Mouse (Mus musculus): Measurements from ENCODE around the gene Il4.

The Il4 gene

DNA sequence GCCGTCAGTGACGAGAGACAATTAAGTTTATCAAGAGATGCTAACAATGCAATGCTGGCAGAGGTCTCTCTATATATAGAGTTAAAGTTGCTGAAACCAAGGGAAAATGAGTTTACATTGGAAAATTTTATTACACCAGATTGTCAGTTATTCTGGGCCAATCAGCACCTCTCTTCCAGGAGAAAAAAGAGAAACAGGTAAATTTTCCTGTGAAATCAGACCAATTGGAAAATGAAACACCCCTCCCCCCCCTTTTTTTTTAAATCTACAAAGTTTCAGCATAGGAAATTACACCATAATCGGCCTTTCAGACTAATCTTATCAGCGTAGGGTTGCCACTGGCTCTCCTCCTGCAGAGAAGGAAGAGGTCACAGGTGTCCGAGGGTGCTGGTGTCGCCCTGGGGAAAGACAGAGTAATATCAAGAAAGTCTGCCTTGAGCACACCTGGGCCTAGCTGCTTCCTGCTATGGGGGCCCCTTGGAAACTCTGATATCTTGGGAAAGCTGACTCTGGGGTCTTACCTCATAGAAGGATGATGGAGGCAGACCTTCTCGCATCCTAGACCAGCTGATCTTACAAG lies at the start of gene Il4:
Il4 (minus strand) TSS at position 51 of the 580 bp plus-strand sequence.
- no peak for DNase-seq (ENCODE audit: low spot score in 2 of 2)

DNA sequence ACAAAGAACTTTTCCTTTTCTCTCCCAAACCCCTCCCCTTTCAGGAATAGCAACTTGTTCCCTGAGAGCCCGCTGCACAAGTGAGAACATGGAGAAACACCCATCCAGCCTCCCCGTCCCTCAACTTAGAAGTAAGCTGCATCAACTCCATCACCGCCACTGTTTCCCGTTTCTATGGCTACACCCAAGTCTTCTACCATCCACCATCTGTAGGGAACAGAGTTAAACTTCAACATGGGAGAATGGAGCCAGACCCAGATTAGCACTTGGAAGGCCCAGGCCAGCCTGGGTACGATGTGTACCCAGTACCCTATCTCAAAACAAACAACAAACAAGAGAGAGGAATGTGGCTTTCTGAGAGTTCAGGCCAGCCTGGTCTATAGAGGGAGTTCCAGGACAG lies 45.6 kb upstream of the Il4 start:
- no peak for DNase-seq (ENCODE audit: low spot score in 2 of 2)

DNA sequence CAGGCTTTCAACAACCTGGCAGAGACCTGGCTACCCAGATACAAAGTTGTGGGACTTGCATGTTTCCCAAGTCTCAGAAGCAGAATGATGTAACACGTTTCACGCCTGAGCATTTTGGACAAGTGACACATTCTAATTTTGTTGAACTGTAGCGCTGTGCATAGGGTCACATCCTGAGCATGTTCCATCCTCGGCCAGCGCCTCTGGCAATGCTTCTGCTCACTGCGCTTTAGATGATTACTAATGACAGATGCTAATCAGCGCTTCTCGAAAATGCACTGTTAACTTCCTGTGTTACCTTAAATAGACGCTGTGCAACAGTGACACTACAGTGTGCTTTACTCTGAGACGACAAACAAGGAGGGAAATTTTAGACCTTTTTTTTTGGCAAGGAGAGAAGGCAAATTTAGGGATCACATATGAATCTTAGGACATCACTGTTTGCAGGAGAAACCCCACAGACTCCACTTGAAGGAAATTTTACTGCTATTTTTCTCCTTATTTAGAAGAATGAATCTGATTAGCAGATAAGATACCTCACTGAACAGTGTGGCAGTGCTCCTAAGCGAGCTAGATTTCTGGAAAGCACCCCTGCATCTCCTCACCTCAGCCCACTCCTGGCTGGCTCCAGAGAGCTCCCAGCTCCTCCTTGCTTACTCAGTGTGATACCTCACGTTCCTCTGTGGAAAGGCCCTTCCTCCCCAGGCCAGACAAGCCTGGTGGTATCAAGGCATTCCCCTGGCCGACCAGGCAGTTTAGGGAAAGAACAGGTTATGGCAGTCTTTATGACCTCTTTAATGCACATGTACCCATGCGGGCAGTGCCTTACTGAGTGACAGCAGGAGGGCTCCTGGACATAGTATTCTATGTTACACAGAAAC lies 44.6 kb upstream of the Il4 start:
- DNase-seq (ENCODE audit: low spot score in 2 of 2), result no peak

DNA sequence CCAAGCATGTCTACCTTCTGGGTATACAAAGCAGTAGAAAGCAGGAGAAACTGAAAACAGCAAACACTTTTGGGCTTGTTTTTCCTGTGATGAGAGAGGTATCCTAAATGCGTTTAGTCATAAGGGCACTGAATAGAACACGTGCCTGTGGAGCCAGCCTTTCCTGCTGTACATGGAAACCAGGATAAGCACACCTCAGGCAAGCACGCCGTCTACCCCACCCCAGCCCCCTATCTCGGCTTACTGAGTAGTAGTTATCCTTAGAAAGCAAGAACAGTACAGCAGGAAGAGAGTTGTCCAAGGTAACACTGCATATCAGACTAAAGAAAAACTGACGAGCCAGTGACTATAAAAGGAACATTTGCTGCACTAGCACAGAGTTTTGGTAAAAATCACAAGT lies 39.4 kb upstream of the Il4 start:
- no peak for DNase-seq (ENCODE audit: low spot score in 2 of 2)

GRCm38 (mm10) chr11:53657381-53657780 lies 38.9 kb upstream of the Il4 start:
- DNase-seq (ENCODE audit: low spot score in 2 of 2), result no peak

DNA sequence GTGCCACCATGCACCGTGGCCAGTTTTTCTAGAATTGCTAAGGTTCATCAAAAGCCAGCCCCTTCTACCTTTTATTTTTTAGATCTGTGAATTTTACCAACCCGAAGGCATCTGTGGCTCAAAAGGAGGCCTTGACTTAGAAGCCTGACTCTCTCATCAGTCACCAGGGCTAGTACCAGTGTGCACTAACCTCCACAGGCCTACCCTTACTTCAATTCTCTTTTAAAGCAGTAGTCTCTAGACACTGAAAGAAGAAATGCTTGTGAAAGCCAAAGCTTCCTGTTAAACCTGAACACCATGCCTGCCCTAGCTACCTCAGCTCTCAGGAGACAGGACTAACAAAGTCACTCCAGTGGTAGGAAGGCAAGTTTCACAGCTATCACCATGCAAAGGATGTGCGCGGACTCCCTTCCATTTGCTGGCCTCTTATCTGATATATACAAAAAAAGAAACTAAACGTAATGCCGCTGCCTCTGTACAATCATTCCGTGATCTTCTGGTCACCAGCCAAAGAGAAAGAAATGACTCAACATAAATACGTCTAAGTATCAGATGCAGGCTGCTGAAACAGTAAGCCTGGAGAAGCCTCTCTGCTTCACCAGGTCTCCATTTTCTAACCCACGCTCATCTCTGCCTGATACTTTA lies 38.2 kb upstream of the Il4 start:
- DNase-seq (ENCODE audit: low spot score in 2 of 2), result no peak

DNA sequence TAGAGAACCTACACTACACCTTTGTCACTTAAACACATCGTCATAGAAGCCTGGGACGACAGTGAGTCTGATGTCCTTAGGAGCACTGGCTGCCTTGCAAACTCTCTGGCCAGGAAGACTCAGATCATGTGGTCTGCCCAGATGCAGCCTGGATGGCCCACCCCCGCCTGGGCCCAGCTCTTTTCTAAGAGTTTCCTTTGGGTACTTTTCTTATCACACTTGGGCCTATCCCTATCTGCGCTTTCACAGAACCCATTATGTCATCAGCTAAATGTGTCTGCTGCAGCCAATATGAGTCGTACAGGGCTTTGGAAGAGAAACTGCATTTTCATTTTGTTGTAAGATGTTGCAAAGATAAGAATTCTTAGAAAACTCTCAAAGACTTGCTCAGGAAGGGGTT lies 36.6 kb upstream of the Il4 start:
- no peak for DNase-seq (ENCODE audit: low spot score in 2 of 2)

- no peak for DNase-seq (ENCODE audit: low spot score in 2 of 2)
Measured at GRCm38 (mm10) chr11:53652427-53652826, 34.0 kb upstream of the Il4 start.

DNA sequence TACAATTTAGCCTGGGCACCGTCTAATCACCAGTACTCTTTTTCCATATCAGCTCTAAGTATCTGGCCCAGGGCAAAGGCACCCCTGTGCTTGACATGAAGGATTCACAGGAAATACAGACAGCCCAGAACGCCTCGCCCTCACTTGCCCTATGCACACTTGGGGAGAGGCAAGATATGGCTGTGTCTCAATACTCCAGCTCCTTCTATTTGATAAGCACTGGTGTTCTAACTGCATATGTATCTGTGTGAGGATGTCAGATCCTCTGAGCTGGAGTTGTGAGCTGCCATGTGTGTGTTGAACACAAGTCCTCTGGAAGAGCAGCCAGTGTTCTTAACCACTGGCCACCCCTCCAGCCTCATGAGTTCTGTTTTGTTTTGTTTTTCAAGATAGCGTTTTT lies 33.0 kb upstream of the Il4 start:
- no peak for DNase-seq (ENCODE audit: low spot score in 2 of 2)

- DNase-seq (ENCODE audit: low spot score in 2 of 2), result no peak
Measured at GRCm38 (mm10) chr11:53644017-53644416, 25.5 kb upstream of the Il4 start.

GRCm38 (mm10) chr11:53642744-53643279 lies 24.3 kb upstream of the Il4 start:
- DNase-seq (ENCODE audit: low spot score in 2 of 2), result no peak

- no peak for DNase-seq (ENCODE audit: low spot score in 2 of 2)
Measured at GRCm38 (mm10) chr11:53637803-53638260, 19.4 kb upstream of the Il4 start.

GRCm38 (mm10) chr11:53637046-53637802 lies 18.8 kb upstream of the Il4 start:
- DNase-seq (ENCODE audit: low spot score in 2 of 2), result no peak

DNA sequence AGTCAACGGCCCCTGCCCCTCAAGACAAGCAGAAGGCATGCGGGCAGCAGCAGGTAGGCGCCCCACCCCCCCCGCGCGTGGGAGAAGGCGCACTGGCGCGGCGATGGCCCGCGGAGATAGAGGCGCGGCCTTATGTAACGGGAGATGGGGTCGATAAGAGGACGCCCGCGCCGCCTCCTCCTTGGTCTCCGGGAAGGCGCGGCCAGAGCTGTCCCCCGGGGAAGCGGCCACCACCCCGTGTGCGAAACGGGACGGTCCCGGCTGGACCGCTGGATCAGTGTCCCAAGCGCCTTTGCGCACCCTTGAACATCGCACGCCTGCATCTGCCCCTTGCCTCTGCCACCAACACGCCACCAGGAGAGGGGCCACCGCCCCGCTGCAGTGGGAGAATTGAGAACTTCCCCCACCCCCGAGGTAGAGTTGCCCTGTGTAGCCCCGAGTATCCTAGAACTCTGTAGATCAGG lies 17.7 kb upstream of the Il4 start:
- DNase-seq (ENCODE audit: low spot score in 2 of 2), result no peak

- DNase-seq (ENCODE audit: low spot score in 2 of 2), result no peak
Measured at GRCm38 (mm10) chr11:53635590-53636182, 17.2 kb upstream of the Il4 start.

GRCm38 (mm10) chr11:53634556-53634955 lies 16.1 kb upstream of the Il4 start, which contains the start of gene Il13:
Gene Il13, minus strand, starts transcription at chr11:53634702.
- no peak for DNase-seq (ENCODE audit: low spot score in 2 of 2)

GRCm38 (mm10) chr11:53633644-53634043 lies 15.2 kb upstream of the Il4 start:
- DNase-seq (ENCODE audit: low spot score in 2 of 2), result no peak

- no peak for DNase-seq (ENCODE audit: low spot score in 2 of 2)
Measured at GRCm38 (mm10) chr11:53632122-53632733, 13.8 kb upstream of the Il4 start.

DNA sequence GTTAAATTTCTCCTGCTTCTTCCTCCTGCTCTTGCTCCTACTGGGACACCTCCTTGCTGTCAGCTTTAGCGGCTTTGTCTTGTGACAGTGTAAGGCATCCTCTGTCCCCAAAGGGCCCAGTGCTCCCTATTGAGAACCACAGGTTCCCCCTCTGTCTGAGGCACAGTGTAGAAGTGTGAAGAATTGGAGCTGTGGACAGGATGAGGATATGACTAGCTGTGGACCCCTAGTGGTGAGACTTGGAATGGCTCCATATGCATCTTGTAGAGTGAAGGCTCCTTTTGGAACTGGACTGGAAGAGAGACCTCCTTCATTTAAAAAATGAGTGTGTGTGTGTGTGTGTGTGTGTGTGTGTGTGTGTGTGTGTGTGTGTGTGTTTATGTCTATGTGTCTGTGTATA lies 9.4 kb upstream of the Il4 start:
- DNase-seq (ENCODE audit: low spot score in 2 of 2), result peak in 1 of 2 experiments; percentile 75

GRCm38 (mm10) chr11:53626802-53627373 lies 8.4 kb upstream of the Il4 start:
- no peak for DNase-seq (ENCODE audit: low spot score in 2 of 2)

All from frontal cortex, postnatal 14 days (tissue).